Mouse (Mus musculus): ENCODE measurements at regions not wholly inside any gene's neighbourhood (a gene's known extent, or its start where the extent isn't known, plus 50 kb on each side); places are given as distances from the start of the nearest gene placed in this dataset.

GRCm38 (mm10) chr9:30273836-30274235 lies 153.1 kb upstream of the Snx19 start:
- no peak for TF ChIP-seq CTCF (IDR thresholded peaks at IDR 0.05; ENCODE audit: borderline replicate concordance, extremely low read depth, insufficient read depth, insufficient read length)
- TF ChIP-seq POLR2A (IDR thresholded peaks at IDR 0.05; ENCODE audit: borderline replicate concordance, extremely low read depth, insufficient read depth, insufficient read length, poor library complexity, severe bottlenecking): no peak
